Mouse (Mus musculus) thymus, postnatal 14 days (tissue): ENCODE measurements at regions not wholly inside any gene's neighbourhood (a gene's known extent, or its start where the extent isn't known, plus 50 kb on each side); places are given as distances from the start of the nearest gene placed in this dataset.
"Not testable (repeated sequence)": the region's sequence is repeated elsewhere in the genome, so short reads cannot be mapped to it uniquely, and the experiment has no call there.

Experiments
- DNase-seq: peaks from one replicate; pipeline ENCODE4 v3.0.0; 2021

- no peak for DNase-seq
Observed at GRCm38 (mm10) chr10:66643160-66643559, 452.8 kb upstream of the Jmjd1c start.

- DNase-seq = no peak
Observed at GRCm38 (mm10) chr10:66657520-66657919, 438.4 kb upstream of the Jmjd1c start.

- DNase-seq = no peak
Observed at GRCm38 (mm10) chr10:66683160-66683559, 412.8 kb upstream of the Jmjd1c start.

- DNase-seq = not testable (repeated sequence)
Observed at GRCm38 (mm10) chr10:66689196-66689595, 406.7 kb upstream of the Jmjd1c start.

GRCm38 (mm10) chr10:66694549-66695285 is 401.2 kb upstream of the Jmjd1c start:
- no peak for DNase-seq

GRCm38 (mm10) chr10:66714926-66715325 is 381.0 kb upstream of the Jmjd1c start:
- DNase-seq = not testable (repeated sequence)

- no peak for DNase-seq
Observed at GRCm38 (mm10) chr10:66717909-66718308, 378.0 kb upstream of the Jmjd1c start.

GRCm38 (mm10) chr10:66719796-66720195 is 376.1 kb upstream of the Jmjd1c start:
- no peak for DNase-seq

GRCm38 (mm10) chr10:66733631-66734030 is 362.3 kb upstream of the Jmjd1c start:
- no peak for DNase-seq

GRCm38 (mm10) chr10:66734853-66735252 is 361.1 kb upstream of the Jmjd1c start:
- DNase-seq = no peak

- DNase-seq = no peak
Observed at GRCm38 (mm10) chr10:66739017-66739416, 356.9 kb upstream of the Jmjd1c start.

GRCm38 (mm10) chr10:66741819-66742218 is 354.1 kb upstream of the Jmjd1c start:
- no peak for DNase-seq

GRCm38 (mm10) chr10:66743254-66743653 is 352.7 kb upstream of the Jmjd1c start:
- no peak for DNase-seq

GRCm38 (mm10) chr10:66745871-66746270 is 350.1 kb upstream of the Jmjd1c start:
- no peak for DNase-seq

GRCm38 (mm10) chr10:66752237-66752810 is 343.6 kb upstream of the Jmjd1c start:
- no peak for DNase-seq

GRCm38 (mm10) chr10:66756866-66757265 is 339.1 kb upstream of the Jmjd1c start:
- DNase-seq = no peak

GRCm38 (mm10) chr10:66770161-66771030 is 325.5 kb upstream of the Jmjd1c start:
- no peak for DNase-seq

- no peak for DNase-seq
Observed at GRCm38 (mm10) chr10:66780335-66781170, 315.4 kb upstream of the Jmjd1c start.

GRCm38 (mm10) chr10:66781171-66781510 is 314.8 kb upstream of the Jmjd1c start:
- DNase-seq = no peak

GRCm38 (mm10) chr10:66782025-66782424 is 313.9 kb upstream of the Jmjd1c start:
- no peak for DNase-seq

GRCm38 (mm10) chr10:66787812-66788211 is 308.1 kb upstream of the Jmjd1c start:
- no peak for DNase-seq

GRCm38 (mm10) chr10:66796296-66796695 is 299.6 kb upstream of the Jmjd1c start:
- DNase-seq = no peak

- no peak for DNase-seq
Observed at GRCm38 (mm10) chr10:66802691-66803090, 293.2 kb upstream of the Jmjd1c start.
